Mouse (Mus musculus): ENCODE measurements around the gene Sdk2. TPM values are rescaled to one million over a fixed set of nuclear protein-coding genes. Genes with fewer than 3 reads are reported as not detected.

The Sdk2 gene
- total and polyA plus RNA-seq, 3 experiments, result 0.13 TPM; not detected in 2

GRCm38 (mm10) chr11:114114674-114115073 is 47.8 kb upstream of the Sdk2 start:
- no peak for DNase-seq (ENCODE audit: low read depth, low spot score)
- Histone ChIP-seq H3K4me1 (ENCODE audit: control insufficient read depth in 1 of 2, insufficient read depth in 2 of 2, low read length in 2 of 2) (no peaks in the 10 kb centered on the region), H3K79me2 (ENCODE audit: control insufficient read depth, insufficient read depth, low read length, poor library complexity) (no peaks in the 10 kb centered on the region), H3K36me3 (ENCODE audit: control insufficient read depth in 1 of 2, insufficient read depth in 2 of 2, low read length in 2 of 2) (no peaks in the 10 kb centered on the region), H3K27me3 (ENCODE audit: control insufficient read depth in 1 of 2, insufficient read depth in 2 of 2, low read length in 2 of 2) (no peaks in the 10 kb centered on the region), H3K27ac (ENCODE audit: control insufficient read depth, low read depth, low read length) (no peak overlapping the region), H3K9ac (ENCODE audit: control insufficient read depth, low read depth, low read length, poor library complexity, severe bottlenecking) (no peak overlapping the region), H3K9me3 (replicated peaks; ENCODE audit: insufficient read depth, low read length) (no peaks in the 10 kb centered on the region; the same call in 1 of the 2 replicates), H3K4me3 (ENCODE audit: control insufficient read depth in 1 of 2, insufficient read depth in 1 of 2, low read depth in 2 of 2, low read length in 2 of 2) (no peak overlapping the region)
- TF ChIP-seq TBP (IDR thresholded peaks at IDR 0.05; ENCODE audit: low read depth, low read length) (no peak), EP300 (IDR thresholded peaks at IDR 0.05; ENCODE audit: low read depth in 1 of 2, low read length in 2 of 2) (no peak), ETS1 (IDR thresholded peaks at IDR 0.05; ENCODE audit: low read depth, low read length) (no peak), NRF1 (IDR thresholded peaks at IDR 0.05; ENCODE audit: insufficient read depth, low read depth, low read length, poor library complexity, severe bottlenecking) (no peak), ZKSCAN1 (IDR thresholded peaks at IDR 0.05; ENCODE audit: low read depth, low read length) (no peak), GABPA (IDR thresholded peaks at IDR 0.05; ENCODE audit: low read depth, low read length) (no peak), UBTF (IDR thresholded peaks at IDR 0.05; ENCODE audit: borderline replicate concordance, insufficient read depth, low read depth, low read length) (no peak)

- TF ChIP-seq MAX (IDR thresholded peaks at IDR 0.05; ENCODE audit: low read length), result no peak
- TF ChIP-seq MAFK (IDR thresholded peaks at IDR 0.05; ENCODE audit: borderline replicate concordance, low read depth, low read length), result no peak
- TF ChIP-seq POLR2A (IDR thresholded peaks at IDR 0.05; ENCODE audit: control insufficient read depth in 1 of 2, insufficient read depth in 1 of 2, low read depth in 1 of 2, low read length in 2 of 2, poor library complexity in 1 of 2), result no peak
- no peak for TF ChIP-seq MYC (IDR thresholded peaks at IDR 0.05; ENCODE audit: low read depth, low read length)
- no peak for TF ChIP-seq NELFE (IDR thresholded peaks at IDR 0.05; ENCODE audit: low read depth, low read length)
- TF ChIP-seq POLR2AphosphoS2 (IDR thresholded peaks at IDR 0.05; ENCODE audit: low read length), result no peak
- no peak for TF ChIP-seq CTCF (IDR thresholded peaks at IDR 0.05 in 2 of 3, conservative IDR thresholded peaks at IDR 0.05 in 1 of 3; ENCODE audit: control insufficient read depth in 1 of 3, insufficient read depth in 1 of 3, low read depth in 2 of 3, low read length in 3 of 3, poor library complexity in 1 of 3, severe bottlenecking in 1 of 3)
- no peak for TF ChIP-seq NRF1 (IDR thresholded peaks at IDR 0.05; ENCODE audit: insufficient read depth, low read depth, low read length, poor library complexity, severe bottlenecking)
- no peak for TF ChIP-seq USF2 (IDR thresholded peaks at IDR 0.05; ENCODE audit: borderline replicate concordance in 1 of 2, insufficient read depth in 1 of 2, low read depth in 1 of 2, low read length in 2 of 2)
- no peak for TF ChIP-seq POLR2AphosphoS5 (IDR thresholded peaks at IDR 0.05; ENCODE audit: borderline replicate concordance, low read depth, low read length)
- TF ChIP-seq MEF2A (IDR thresholded peaks at IDR 0.05; ENCODE audit: extremely low read depth, insufficient replicate concordance, low read depth, low read length, poor library complexity, severe bottlenecking), result no peak
- no peak for TF ChIP-seq HCFC1 (IDR thresholded peaks at IDR 0.05; ENCODE audit: low read depth, low read length)
- no peaks in the 10 kb centered on the region for H3K36me3 ChIP-seq (ENCODE audit: control insufficient read depth in 1 of 2, insufficient read depth in 2 of 2, low read length in 2 of 2)
- no peak overlapping the region for H3K9ac ChIP-seq (ENCODE audit: control insufficient read depth, low read depth, low read length, poor library complexity, severe bottlenecking)
- H3K79me2 ChIP-seq (ENCODE audit: control insufficient read depth, insufficient read depth, low read length, poor library complexity), result no peaks in the 10 kb centered on the region
- no peak overlapping the region for H3K4me3 ChIP-seq (ENCODE audit: control insufficient read depth in 1 of 2, insufficient read depth in 1 of 2, low read depth in 2 of 2, low read length in 2 of 2)
- no peak overlapping the region for H3K27ac ChIP-seq (ENCODE audit: control insufficient read depth, low read depth, low read length)
- no peaks in the 10 kb centered on the region for H3K9me3 ChIP-seq (replicated peaks; ENCODE audit: insufficient read depth, low read length)
- DNase-seq (ENCODE audit: low read depth, low spot score), result no peak
- H3K27me3 ChIP-seq (ENCODE audit: control insufficient read depth in 1 of 2, insufficient read depth in 2 of 2, low read length in 2 of 2), result no peaks in the 10 kb centered on the region
- no peaks in the 10 kb centered on the region for H3K4me1 ChIP-seq (ENCODE audit: control insufficient read depth in 1 of 2, insufficient read depth in 2 of 2, low read length in 2 of 2)
Measured at GRCm38 (mm10) chr11:114110851-114111250, 44.0 kb upstream of the Sdk2 start.
